Mouse (Mus musculus) intestine, postnatal 0 days (tissue): ENCODE results near the gene Gcc1. TPM values are rescaled to one million over a fixed set of nuclear protein-coding genes. Genes with fewer than 3 reads are reported as not detected.
A peak's percentile ranks its signal among the peaks of the same experiment; 100 is the strongest.

Source experiments
- ATAC-seq: fragments of 200-750 bp; cut with Nextera tagmentation; 2 replicates; pipeline ENCODE4 v1.8.0; 2017; ENCODE audit warnings: mild to moderate bottlenecking, moderate TSS enrichment, moderate library complexity
- H3K27ac ChIP-seq: fragments of 300-500 bp; sonication (generic); 2 replicates; pipeline ENCODE4 v1.5.1; 2014; ENCODE audit warnings: mild to moderate bottlenecking, low read depth, low read length, moderate library complexity
- H3K27me3 ChIP-seq: fragments of 300-500 bp; sonication (generic); replicated peaks from 2 replicates; pipeline ENCODE4 v1.6.1; 2014; ENCODE audit warnings: low read length, mixed read lengths; ENCODE audit not compliant: control insufficient read depth, insufficient read depth
- H3K36me3 ChIP-seq: fragments of 300-500 bp; sonication (generic); 2 replicates; pipeline ENCODE4 v1.6.1; 2014; ENCODE audit warnings: mild to moderate bottlenecking, moderate library complexity; ENCODE audit not compliant: control insufficient read depth, insufficient read depth
- H3K4me1 ChIP-seq: fragments of 300-500 bp; sonication (generic); replicated peaks from 2 replicates; pipeline ENCODE4 v1.6.1; 2014; ENCODE audit warnings: antibody characterized with exemption, low read length, mixed read lengths; ENCODE audit not compliant: control insufficient read depth, insufficient read depth
- H3K4me2 ChIP-seq: fragments of 300-500 bp; sonication (generic); replicated peaks from 2 replicates; pipeline ENCODE4 v1.6.1; 2014; ENCODE audit warnings: low read depth, mild to moderate bottlenecking, moderate library complexity
- H3K4me3 ChIP-seq: fragments of 300-500 bp; sonication (generic); 2 replicates; pipeline ENCODE4 v1.5.1; 2014; ENCODE audit warnings: low read depth, low read length
- H3K9ac ChIP-seq: fragments of 300-500 bp; sonication (generic); 2 replicates; pipeline ENCODE4 v1.6.1; 2014; ENCODE audit warnings: mild to moderate bottlenecking, low read depth, low read length
- H3K9me3 ChIP-seq: fragments of 300-500 bp; sonication (generic); 2 replicates; pipeline ENCODE4 v1.6.1; 2016; ENCODE audit warnings: mixed run types; ENCODE audit not compliant: control insufficient read depth
- CTCF ChIP-seq: sonication (generic); IDR thresholded peaks from 2 replicates; pipeline ENCODE4 v1.5.1; 2016; ENCODE audit warnings: low read depth, mild to moderate bottlenecking, control low read depth, antibody characterized with exemption, moderate library complexity
- WGBS: fragments of 180-500 bp; shearing (Covaris S2); extraction: QIAGEN DNeasy Blood & Tissue Kit; methylation state at CpG from one replicate; pipeline ENCODE4 v1.1.7; 2014; 5-methylcytosine and 5-hydroxymethylcytosine counted together
- polyA plus RNA-seq: library from polyadenylated mRNA; unstranded; fragments of >200 nt; fragmentation: Nextera tagmentation; extraction: Ambion mirVana; gene quantifications from 2 replicates; pipeline ENCODE4 v1.2.1, GENCODE M21; 2015

The Gcc1 gene
- polyA plus RNA-seq, 1 experiment from 2014 or later: 5.3 TPM

DNA sequence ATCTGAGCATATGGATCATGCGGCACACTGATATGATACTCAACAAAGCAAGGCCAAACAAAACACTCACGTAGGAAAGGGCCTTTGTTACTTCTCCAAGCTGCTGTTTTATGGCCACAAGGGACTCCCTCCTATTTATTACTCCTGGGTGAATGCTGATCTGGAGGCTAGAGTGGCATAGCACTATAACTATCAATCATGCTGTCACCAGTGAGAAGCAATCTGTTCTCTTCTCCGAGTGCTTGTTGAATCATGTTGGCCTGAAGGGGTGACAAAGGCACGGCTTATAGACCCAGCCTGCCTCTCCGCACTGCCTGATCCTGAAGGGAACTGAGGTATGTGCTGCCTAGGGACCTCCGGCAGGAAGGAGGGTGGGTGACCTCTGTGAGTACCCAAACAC lies 36.4 kb upstream of the Gcc1 start:
- peak overlapping the region; percentile 27; the same call in 1 of the 2 replicates for H3K4me2 ChIP-seq
- ATAC-seq: peak; percentile 85

DNA sequence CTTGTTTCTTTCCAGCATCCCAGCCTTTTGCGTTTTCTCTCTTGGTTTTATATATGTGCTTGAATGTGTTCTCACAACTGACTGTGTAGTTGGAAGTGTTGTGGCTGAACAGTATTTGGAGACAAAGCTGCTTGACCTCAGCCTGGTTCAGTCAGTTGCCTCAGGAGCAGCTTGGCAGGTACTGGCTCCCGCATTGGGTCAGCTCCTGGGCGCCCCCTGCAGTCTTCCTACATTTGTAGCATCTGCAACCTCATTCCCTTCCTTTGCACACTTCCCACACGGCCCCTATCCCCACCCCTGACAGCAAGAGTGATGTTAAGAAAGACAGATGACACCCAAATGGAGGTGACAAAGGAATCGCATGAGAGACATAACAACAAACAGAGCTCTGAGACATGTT lies 32.3 kb upstream of the Gcc1 start:
- peak; percentile 83 for TF ChIP-seq CTCF
- H3K9me3 ChIP-seq: no peaks in the 10 kb centered on the region
- H3K36me3 ChIP-seq: no peaks in the 10 kb centered on the region
- no peak overlapping the region for H3K4me3 ChIP-seq
- no peak overlapping the region for H3K9ac ChIP-seq
- no peak overlapping the region for H3K4me2 ChIP-seq
- WGBS: 7% methylated on average over 5 of the region's 5 CpGs
- ATAC-seq: no peak
- no peak overlapping the region for H3K27ac ChIP-seq
- 0 out of 2 replicates have a peak, but pooled peaks cover 3% of the 10 kb centered on the region for H3K27me3 ChIP-seq
- H3K4me1 ChIP-seq: no peaks in the 10 kb centered on the region

More for the DNA sequence above, 36.4 kb upstream of the Gcc1 start:
- 0 out of 2 replicates have a peak, but pooled peaks have one; percentile 5 for TF ChIP-seq CTCF
- H3K4me1 ChIP-seq: no peaks in the 10 kb centered on the region
- H3K27ac ChIP-seq: no peak overlapping the region
- H3K4me3 ChIP-seq: no peak overlapping the region
- H3K36me3 ChIP-seq: no peaks in the 10 kb centered on the region
- H3K9ac ChIP-seq: no peak overlapping the region
- WGBS: 10% methylated on average over 6 of the region's 6 CpGs
- no peaks in the 10 kb centered on the region for H3K27me3 ChIP-seq
- H3K9me3 ChIP-seq: no peaks in the 10 kb centered on the region

- H3K36me3 ChIP-seq: no peaks in the 10 kb centered on the region
- no peaks in the 10 kb centered on the region for H3K9me3 ChIP-seq
- no peak for ATAC-seq
- no peak overlapping the region for H3K4me2 ChIP-seq
- H3K9ac ChIP-seq: no peak overlapping the region
- 0 out of 2 replicates have a peak, but pooled peaks cover 6% of the 10 kb centered on the region for H3K27me3 ChIP-seq
- no peak for TF ChIP-seq CTCF
- H3K4me3 ChIP-seq: no peak overlapping the region
- H3K4me1 ChIP-seq: no peaks in the 10 kb centered on the region
- H3K27ac ChIP-seq: no peak overlapping the region
Observed at GRCm38 (mm10) chr6:28459221-28459668, 31.1 kb upstream of the Gcc1 start.

DNA sequence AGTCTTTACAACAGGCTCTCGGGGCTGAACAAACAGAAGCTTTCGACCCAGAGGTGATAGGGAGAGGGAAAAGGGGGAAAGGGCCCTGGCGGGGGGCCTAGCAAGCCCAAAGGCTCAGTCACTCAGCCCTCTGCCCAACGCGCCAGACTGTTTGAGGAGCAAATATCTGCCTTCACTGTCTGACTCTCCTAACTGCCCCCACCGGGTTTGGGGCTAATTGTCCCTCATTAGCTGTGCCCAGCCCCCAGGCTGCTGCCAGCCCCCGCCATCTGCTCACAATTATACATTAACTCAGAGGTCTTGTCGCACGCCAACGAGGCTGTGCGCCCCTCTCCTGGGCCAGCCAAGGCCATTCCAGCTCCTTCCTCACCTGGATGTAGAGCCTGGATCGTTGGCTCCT lies 22.8 kb upstream of the Gcc1 start:
- H3K9ac ChIP-seq: no peak overlapping the region
- no peaks in the 10 kb centered on the region for H3K4me1 ChIP-seq
- no peak overlapping the region for H3K27ac ChIP-seq
- TF ChIP-seq CTCF: no peak
- no peaks in the 10 kb centered on the region for H3K36me3 ChIP-seq
- H3K27me3 ChIP-seq: peaks cover 24% of the 10 kb centered on the region
- no peaks in the 10 kb centered on the region for H3K9me3 ChIP-seq
- WGBS: under 1% methylated on average over 12 of the region's 12 CpGs
- no peak overlapping the region for H3K4me2 ChIP-seq
- no peak overlapping the region for H3K4me3 ChIP-seq
- no peak for ATAC-seq

DNA sequence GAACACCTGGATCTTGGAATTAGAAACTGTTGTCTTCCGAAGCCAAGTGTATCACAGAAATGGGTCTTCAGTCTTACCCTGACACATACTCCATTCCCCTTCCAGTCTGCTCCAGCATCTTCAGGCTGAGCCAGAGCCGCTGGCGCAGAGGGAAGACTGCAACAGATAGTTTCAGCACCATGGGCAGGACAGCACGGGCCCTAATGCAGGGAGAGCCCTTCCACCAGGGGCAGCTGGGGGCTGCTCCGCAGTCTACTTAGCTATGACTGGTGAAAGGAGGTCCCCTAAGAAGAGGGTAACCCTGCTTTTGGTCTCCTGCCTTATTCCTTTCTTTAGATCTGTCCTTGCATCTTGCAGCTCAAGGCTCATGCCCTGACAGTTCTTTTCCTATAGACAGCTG lies 22.3 kb upstream of the Gcc1 start:
- H3K9ac ChIP-seq: no peak overlapping the region
- no peak for ATAC-seq
- peaks cover 24% of the 10 kb centered on the region for H3K27me3 ChIP-seq
- no peaks in the 10 kb centered on the region for H3K9me3 ChIP-seq
- H3K27ac ChIP-seq: no peak overlapping the region
- no peak overlapping the region for H3K4me3 ChIP-seq
- TF ChIP-seq CTCF: no peak; the same call in 1 of the 2 replicates
- no peaks in the 10 kb centered on the region for H3K36me3 ChIP-seq
- no peaks in the 10 kb centered on the region for H3K4me1 ChIP-seq
- WGBS: 12% methylated on average over 5 of the region's 5 CpGs
- no peak overlapping the region for H3K4me2 ChIP-seq

- no peak within 1 kb of the TSS for H3K9ac ChIP-seq
- H3K9me3 ChIP-seq: no peaks in the 10 kb centered on the region
- H3K27me3 ChIP-seq: peaks cover 21% of the 10 kb centered on the region
- TF ChIP-seq CTCF: no peak
- no peak within 1 kb of the TSS for H3K4me3 ChIP-seq
- no peaks in the 10 kb centered on the region for H3K36me3 ChIP-seq
- ATAC-seq: no peak
- H3K27ac ChIP-seq: no peak within 1 kb of the TSS
- H3K4me2 ChIP-seq: no peak within 1 kb of the TSS
- 82% methylated on average over 2 of the region's 2 CpGs for WGBS
- no peaks in the 10 kb centered on the region for H3K4me1 ChIP-seq
Observed at GRCm38 (mm10) chr6:28449253-28449652, 21.1 kb upstream of the Gcc1 start, which contains the start of gene Pax4. Gene Pax4 (minus strand): TSS chr6:28449353.

DNA sequence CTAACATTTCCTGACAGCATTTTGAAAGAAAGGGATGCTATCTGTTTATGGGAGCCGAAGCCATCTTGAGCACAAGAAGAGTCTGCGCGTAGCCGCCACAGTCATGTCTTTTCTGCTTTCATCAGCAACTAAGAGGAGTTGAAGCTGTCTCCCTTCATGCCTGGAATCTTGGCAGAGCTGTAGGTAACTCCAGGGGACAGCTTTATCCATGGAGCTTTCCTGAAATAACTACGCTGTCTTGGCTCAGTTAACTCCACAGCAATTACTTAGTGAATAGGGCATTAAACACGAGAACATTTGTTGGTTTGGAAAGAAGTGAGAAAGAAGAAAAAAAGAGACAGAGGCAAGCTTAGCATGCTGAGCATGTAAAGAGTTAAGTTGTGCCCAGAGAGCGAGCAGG lies 19.7 kb upstream of the Gcc1 start:
- no peak overlapping the region for H3K27ac ChIP-seq
- 80% methylated on average over 7 of the region's 7 CpGs for WGBS
- no peak for ATAC-seq

More for the DNA sequence above, 19.7 kb upstream of the Gcc1 start:
- TF ChIP-seq CTCF: no peak
- Histone ChIP-seq H3K9ac (no peak overlapping the region), H3K4me2 (no peak overlapping the region), H3K27me3 (peaks cover 21% of the 10 kb centered on the region), H3K36me3 (no peaks in the 10 kb centered on the region), H3K4me3 (no peak overlapping the region), H3K9me3 (no peaks in the 10 kb centered on the region), H3K4me1 (no peaks in the 10 kb centered on the region)
